Mouse (Mus musculus): ENCODE data around the gene Ntm. TPM values are rescaled to one million over a fixed set of nuclear protein-coding genes. Genes with fewer than 3 reads are reported as not detected.

Ntm gene
- polyA plus RNA-seq, 1 experiment from 2014 or later: 26.5 TPM

- H3K9ac ChIP-seq: no peak overlapping the region
- H3K27me3 ChIP-seq: no peaks in the 10 kb centered on the region
- H3K36me3 ChIP-seq: no peaks in the 10 kb centered on the region
- H3K4me1 ChIP-seq (replicated peaks): peaks cover 9% of the 10 kb centered on the region
- no peaks in the 10 kb centered on the region for H3K9me3 ChIP-seq (replicated peaks)
- H3K27ac ChIP-seq: no peak overlapping the region
- H3K4me3 ChIP-seq: no peak overlapping the region
- ATAC-seq (replicated peaks; ENCODE audit: insufficient number of reproducible peaks, insufficient read depth, low FRiP score, low read depth): no peak
- H3K4me2 ChIP-seq: no peak overlapping the region
- 63% methylated on average over 4 of the region's 4 CpGs for WGBS
These were observed 214.9 kb downstream of the Ntm start for GRCm38 (mm10) chr9:29748070-29748469.

- Histone ChIP-seq H3K9ac (no peak overlapping the region), H3K27ac (no peak overlapping the region), H3K27me3 (no peaks in the 10 kb centered on the region), H3K4me1 (replicated peaks) (peaks cover 3% of the 10 kb centered on the region; the same call in 1 of the 2 replicates), H3K36me3 (no peaks in the 10 kb centered on the region), H3K4me3 (no peak overlapping the region), H3K9me3 (replicated peaks) (no peaks in the 10 kb centered on the region), H3K4me2 (no peak overlapping the region)
- ATAC-seq (replicated peaks; ENCODE audit: insufficient number of reproducible peaks, insufficient read depth, low FRiP score, low read depth): no peak
- WGBS: 59% methylated on average over 9 of the region's 9 CpGs
These were observed 224.0 kb downstream of the Ntm start for GRCm38 (mm10) chr9:29738835-29739526.

GRCm38 (mm10) chr9:29736031-29736430 lies 226.9 kb downstream of the Ntm start:
- Histone ChIP-seq H3K27ac (no peak overlapping the region), H3K36me3 (no peaks in the 10 kb centered on the region), H3K4me2 (no peak overlapping the region), H3K9me3 (replicated peaks) (no peaks in the 10 kb centered on the region), H3K27me3 (no peaks in the 10 kb centered on the region), H3K9ac (no peak overlapping the region), H3K4me3 (no peak overlapping the region), H3K4me1 (replicated peaks) (peaks cover 3% of the 10 kb centered on the region; the same call in 1 of the 2 replicates)
- no peak for ATAC-seq (replicated peaks; ENCODE audit: insufficient number of reproducible peaks, insufficient read depth, low FRiP score, low read depth)
- 22% methylated on average over 3 of the region's 3 CpGs for WGBS

- no peaks in the 10 kb centered on the region for H3K36me3 ChIP-seq
- H3K4me1 ChIP-seq (replicated peaks): peaks cover 5% of the 10 kb centered on the region
- no peak overlapping the region for H3K4me3 ChIP-seq
- H3K9me3 ChIP-seq (replicated peaks): no peaks in the 10 kb centered on the region
- H3K27me3 ChIP-seq: no peaks in the 10 kb centered on the region
- ATAC-seq (replicated peaks; ENCODE audit: insufficient number of reproducible peaks, insufficient read depth, low FRiP score, low read depth): no peak
- H3K9ac ChIP-seq: no peak overlapping the region
- WGBS: 63% methylated on average over 3 of the region's 3 CpGs
- H3K4me2 ChIP-seq: no peak overlapping the region
- H3K27ac ChIP-seq: no peak overlapping the region
These were observed 230.0 kb downstream of the Ntm start for GRCm38 (mm10) chr9:29732895-29733294.

- H3K4me2 ChIP-seq: no peak overlapping the region
- 57% methylated on average over 3 of the region's 3 CpGs for WGBS
- no peaks in the 10 kb centered on the region for H3K36me3 ChIP-seq
- H3K9me3 ChIP-seq (replicated peaks): no peaks in the 10 kb centered on the region
- H3K4me3 ChIP-seq: no peak overlapping the region
- H3K27ac ChIP-seq: no peak overlapping the region
- no peak overlapping the region for H3K9ac ChIP-seq
- H3K4me1 ChIP-seq (replicated peaks): peaks cover 11% of the 10 kb centered on the region
- H3K27me3 ChIP-seq: no peaks in the 10 kb centered on the region
- no peak for ATAC-seq (replicated peaks; ENCODE audit: insufficient number of reproducible peaks, insufficient read depth, low FRiP score, low read depth)
These were observed 231.3 kb downstream of the Ntm start for GRCm38 (mm10) chr9:29731672-29732071.

- Histone ChIP-seq H3K36me3 (no peaks in the 10 kb centered on the region), H3K27ac (no peak overlapping the region), H3K9ac (no peak overlapping the region), H3K9me3 (replicated peaks) (no peaks in the 10 kb centered on the region), H3K27me3 (no peaks in the 10 kb centered on the region), H3K4me3 (no peak overlapping the region), H3K4me1 (replicated peaks) (peaks cover 11% of the 10 kb centered on the region), H3K4me2 (peak overlapping the region; percentile 38)
- no peak for ATAC-seq (replicated peaks; ENCODE audit: insufficient number of reproducible peaks, insufficient read depth, low FRiP score, low read depth)
- WGBS: 49% methylated on average over 19 of the region's 19 CpGs
These were observed 235.2 kb downstream of the Ntm start for GRCm38 (mm10) chr9:29727540-29728432.

- Histone ChIP-seq H3K4me1 (replicated peaks) (no peaks in the 10 kb centered on the region), H3K27me3 (no peaks in the 10 kb centered on the region), H3K4me2 (no peak overlapping the region), H3K27ac (no peak overlapping the region), H3K36me3 (no peaks in the 10 kb centered on the region), H3K4me3 (no peak overlapping the region), H3K9ac (no peak overlapping the region), H3K9me3 (replicated peaks) (no peaks in the 10 kb centered on the region)
- no peak for ATAC-seq (replicated peaks; ENCODE audit: insufficient number of reproducible peaks, insufficient read depth, low FRiP score, low read depth)
- 45% methylated on average over 1 of the region's 1 CpGs for WGBS
These were observed 241.5 kb downstream of the Ntm start for GRCm38 (mm10) chr9:29721461-29721860.

GRCm38 (mm10) chr9:29716795-29717194 lies 246.1 kb downstream of the Ntm start:
- 35% methylated on average over 2 of the region's 2 CpGs for WGBS
- Histone ChIP-seq H3K4me3 (no peak overlapping the region), H3K9ac (no peak overlapping the region), H3K4me1 (replicated peaks) (no peaks in the 10 kb centered on the region), H3K4me2 (no peak overlapping the region), H3K9me3 (replicated peaks) (no peaks in the 10 kb centered on the region), H3K27me3 (no peaks in the 10 kb centered on the region), H3K36me3 (no peaks in the 10 kb centered on the region), H3K27ac (no peak overlapping the region)
- no peak for ATAC-seq (replicated peaks; ENCODE audit: insufficient number of reproducible peaks, insufficient read depth, low FRiP score, low read depth)

- no peaks in the 10 kb centered on the region for H3K9me3 ChIP-seq (replicated peaks)
- no peak overlapping the region for H3K27ac ChIP-seq
- no peaks in the 10 kb centered on the region for H3K27me3 ChIP-seq
- no peaks in the 10 kb centered on the region for H3K4me1 ChIP-seq (replicated peaks)
- H3K36me3 ChIP-seq: no peaks in the 10 kb centered on the region
- no peak overlapping the region for H3K4me2 ChIP-seq
- no peak overlapping the region for H3K4me3 ChIP-seq
- no peak for ATAC-seq (replicated peaks; ENCODE audit: insufficient number of reproducible peaks, insufficient read depth, low FRiP score, low read depth)
- WGBS: 68% methylated on average over 4 of the region's 4 CpGs
- no peak overlapping the region for H3K9ac ChIP-seq
These were observed 264.7 kb downstream of the Ntm start for GRCm38 (mm10) chr9:29698276-29698675.

DNA sequence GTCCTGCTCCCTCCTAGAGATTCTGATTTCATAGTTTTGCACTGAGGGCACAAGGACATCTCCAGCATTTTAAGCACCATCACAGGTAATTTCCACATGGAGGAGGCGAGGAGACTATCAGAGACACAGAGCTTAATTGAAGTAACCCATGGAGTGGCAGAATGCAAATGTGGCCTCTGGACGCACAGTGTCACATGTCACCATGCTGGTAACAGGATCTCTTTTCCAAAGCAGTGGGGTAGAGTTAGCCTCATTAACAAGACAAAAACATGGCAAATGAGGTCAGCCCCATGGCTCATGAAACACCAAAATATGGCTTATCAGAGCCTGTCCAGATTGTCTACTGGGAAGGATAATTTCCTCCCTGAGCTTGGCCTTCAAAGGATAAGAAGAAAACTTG lies 268.8 kb downstream of the Ntm start:
- no peak overlapping the region for H3K9ac ChIP-seq
- H3K4me3 ChIP-seq: no peak overlapping the region
- no peaks in the 10 kb centered on the region for H3K27me3 ChIP-seq
- no peaks in the 10 kb centered on the region for H3K4me1 ChIP-seq (replicated peaks)
- no peak overlapping the region for H3K4me2 ChIP-seq
- no peak overlapping the region for H3K27ac ChIP-seq
- H3K36me3 ChIP-seq: no peaks in the 10 kb centered on the region
- H3K9me3 ChIP-seq (replicated peaks): no peaks in the 10 kb centered on the region
- ATAC-seq (replicated peaks; ENCODE audit: insufficient number of reproducible peaks, insufficient read depth, low FRiP score, low read depth): no peak
- 55% methylated on average over 2 of the region's 2 CpGs for WGBS

DNA sequence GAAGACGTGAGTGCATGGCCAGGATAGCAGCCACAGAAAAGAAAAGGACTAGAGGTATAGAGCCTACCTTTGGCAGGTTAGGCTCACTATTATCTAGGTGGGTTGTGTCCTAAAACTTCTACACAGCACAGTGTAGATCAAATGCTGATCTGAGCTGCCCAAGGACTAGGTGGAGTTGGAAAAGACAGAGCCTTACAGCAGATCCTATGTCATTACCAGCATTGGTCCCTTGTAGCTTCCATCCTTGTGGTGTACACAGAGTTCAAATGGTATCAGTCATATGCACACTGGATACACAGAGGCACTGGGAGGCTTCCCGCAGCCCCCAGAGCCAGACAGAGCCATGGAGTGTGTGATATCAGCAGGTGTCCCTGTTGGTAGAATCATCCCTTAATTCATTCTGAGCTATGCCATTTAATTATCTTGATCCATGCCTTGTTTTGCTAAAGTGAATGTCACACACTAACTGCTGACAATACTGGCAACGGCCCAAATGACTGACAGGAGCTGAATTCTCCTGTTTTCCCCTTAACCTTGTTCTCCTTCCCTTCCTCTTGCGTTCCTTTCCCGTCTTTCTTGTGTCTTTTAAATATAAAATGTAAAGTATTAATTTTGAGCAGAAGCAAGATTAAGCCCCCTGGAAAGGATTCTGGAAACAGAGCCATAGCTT lies 271.6 kb downstream of the Ntm start:
- H3K4me1 ChIP-seq (replicated peaks): no peaks in the 10 kb centered on the region; the same call in 1 of the 2 replicates
- WGBS: 73% methylated on average over 5 of the region's 5 CpGs
- no peaks in the 10 kb centered on the region for H3K36me3 ChIP-seq
- H3K4me2 ChIP-seq: no peak overlapping the region
- H3K27me3 ChIP-seq: no peaks in the 10 kb centered on the region
- no peak overlapping the region for H3K9ac ChIP-seq
- H3K9me3 ChIP-seq (replicated peaks): no peaks in the 10 kb centered on the region
- ATAC-seq (replicated peaks; ENCODE audit: insufficient number of reproducible peaks, insufficient read depth, low FRiP score, low read depth): no peak
- H3K27ac ChIP-seq: no peak overlapping the region
- H3K4me3 ChIP-seq: no peak overlapping the region

Measured in heart, embryonic 15.5 days (tissue).